Mouse (Mus musculus): Measurements from ENCODE around the gene Rrm1.
A peak's percentile ranks its signal among the peaks of the same experiment; 100 is the strongest.
"Not testable (repeated sequence)": the region's sequence is repeated elsewhere in the genome, so short reads cannot be mapped to it uniquely, and the experiment has no call there.

Rrm1 gene

GRCm38 (mm10) chr7:102478425-102478824 lies 36.9 kb downstream of the Rrm1 start:
- DNase-seq: no peak

GRCm38 (mm10) chr7:102478926-102479325 lies 37.4 kb downstream of the Rrm1 start:
- no peak for DNase-seq

- DNase-seq: no peak
These were observed 38.0 kb downstream of the Rrm1 start for GRCm38 (mm10) chr7:102479368-102480078.

GRCm38 (mm10) chr7:102480821-102481220 lies 39.3 kb downstream of the Rrm1 start:
- no peak for DNase-seq

GRCm38 (mm10) chr7:102481579-102481978 lies 40.1 kb downstream of the Rrm1 start, which contains the start of gene Olfr543:
Gene Olfr543 (minus strand): TSS chr7:102481679.
- DNase-seq: no peak

GRCm38 (mm10) chr7:102483665-102484064 lies 42.2 kb downstream of the Rrm1 start:
- no peak for DNase-seq

- not testable (repeated sequence) for DNase-seq
These were observed 43.3 kb downstream of the Rrm1 start for GRCm38 (mm10) chr7:102484766-102485165.

GRCm38 (mm10) chr7:102486105-102486504 lies 44.6 kb downstream of the Rrm1 start:
- DNase-seq: no peak

- no peak for DNase-seq
These were observed 46.7 kb downstream of the Rrm1 start, which contains the start of gene Olfr544 for GRCm38 (mm10) chr7:102488161-102488560. Gene Olfr544 (minus strand): TSS chr7:102488313.

- not testable (repeated sequence) for DNase-seq
These were observed 52.9 kb downstream of the Rrm1 start for GRCm38 (mm10) chr7:102494416-102494815.

GRCm38 (mm10) chr7:102499473-102499872 lies 58.0 kb downstream of the Rrm1 start, which contains the start of gene Olfr545:
Gene Olfr545 (minus strand): TSS chr7:102499573.
- DNase-seq: no peak

- no peak for DNase-seq
These were observed 60.5 kb downstream of the Rrm1 start for GRCm38 (mm10) chr7:102501986-102502385.

- DNase-seq: peak; percentile 76
These were observed 65.4 kb downstream of the Rrm1 start for GRCm38 (mm10) chr7:102506848-102507247.

GRCm38 (mm10) chr7:102508066-102508465 lies 66.6 kb downstream of the Rrm1 start:
- DNase-seq: no peak

- DNase-seq: no peak
These were observed 67.2 kb downstream of the Rrm1 start for GRCm38 (mm10) chr7:102508666-102509065.

- DNase-seq: no peak
These were observed 68.2 kb downstream of the Rrm1 start for GRCm38 (mm10) chr7:102509726-102510125.

- no peak for DNase-seq
These were observed 70.4 kb downstream of the Rrm1 start for GRCm38 (mm10) chr7:102511927-102512326.

- DNase-seq: peak; percentile 80
These were observed 71.4 kb downstream of the Rrm1 start for GRCm38 (mm10) chr7:102512814-102513435.

GRCm38 (mm10) chr7:102514144-102514543 lies 72.6 kb downstream of the Rrm1 start:
- no peak for DNase-seq

- DNase-seq: no peak
These were observed 75.0 kb downstream of the Rrm1 start for GRCm38 (mm10) chr7:102516261-102517050.

GRCm38 (mm10) chr7:102517051-102517335 lies 75.5 kb downstream of the Rrm1 start:
- no peak for DNase-seq
